Mouse (Mus musculus) adrenal gland, adult 8-10 months (tissue): ENCODE measurements at regions not wholly inside any gene's neighbourhood (a gene's known extent, or its start where the extent isn't known, plus 50 kb on each side); places are given as distances from the start of the nearest gene placed in this dataset.

Experiments used
- DNase-seq: peaks from one replicate; pipeline ENCODE4 v3.0.0; 2022

- DNase-seq, result no peak
Observed at GRCm38 (mm10) chr16:25585070-25585454, 98.5 kb upstream of the Trp63 start.

GRCm38 (mm10) chr16:25585953-25586352 lies 97.6 kb upstream of the Trp63 start:
- DNase-seq, result no peak

- DNase-seq, result no peak
Observed at GRCm38 (mm10) chr16:25587879-25588347, 95.7 kb upstream of the Trp63 start.

GRCm38 (mm10) chr16:25597435-25597834 lies 86.1 kb upstream of the Trp63 start:
- no peak for DNase-seq

GRCm38 (mm10) chr16:25603121-25603520 lies 80.4 kb upstream of the Trp63 start:
- no peak for DNase-seq

- no peak for DNase-seq
Observed at GRCm38 (mm10) chr16:25615229-25615628, 68.3 kb upstream of the Trp63 start.

- DNase-seq, result no peak
Observed at GRCm38 (mm10) chr16:25615646-25616045, 67.9 kb upstream of the Trp63 start.

GRCm38 (mm10) chr16:25618898-25619297 lies 64.7 kb upstream of the Trp63 start:
- DNase-seq, result no peak

- no peak for DNase-seq
Observed at GRCm38 (mm10) chr16:25622651-25623050, 60.9 kb upstream of the Trp63 start.

- no peak for DNase-seq
Observed at GRCm38 (mm10) chr16:25623986-25624623, 59.5 kb upstream of the Trp63 start.

- DNase-seq, result no peak
Observed at GRCm38 (mm10) chr16:25629750-25630149, 53.8 kb upstream of the Trp63 start.

GRCm38 (mm10) chr16:25631139-25631716 lies 52.3 kb upstream of the Trp63 start:
- DNase-seq, result no peak
